Mouse (Mus musculus): ENCODE measurements around the gene Wdr64. TPM values are rescaled to one million over a fixed set of nuclear protein-coding genes. Genes with fewer than 3 reads are reported as not detected.

Gene Wdr64
- total RNA-seq, 2 experiments from 2014 or later, result not detected

DNA sequence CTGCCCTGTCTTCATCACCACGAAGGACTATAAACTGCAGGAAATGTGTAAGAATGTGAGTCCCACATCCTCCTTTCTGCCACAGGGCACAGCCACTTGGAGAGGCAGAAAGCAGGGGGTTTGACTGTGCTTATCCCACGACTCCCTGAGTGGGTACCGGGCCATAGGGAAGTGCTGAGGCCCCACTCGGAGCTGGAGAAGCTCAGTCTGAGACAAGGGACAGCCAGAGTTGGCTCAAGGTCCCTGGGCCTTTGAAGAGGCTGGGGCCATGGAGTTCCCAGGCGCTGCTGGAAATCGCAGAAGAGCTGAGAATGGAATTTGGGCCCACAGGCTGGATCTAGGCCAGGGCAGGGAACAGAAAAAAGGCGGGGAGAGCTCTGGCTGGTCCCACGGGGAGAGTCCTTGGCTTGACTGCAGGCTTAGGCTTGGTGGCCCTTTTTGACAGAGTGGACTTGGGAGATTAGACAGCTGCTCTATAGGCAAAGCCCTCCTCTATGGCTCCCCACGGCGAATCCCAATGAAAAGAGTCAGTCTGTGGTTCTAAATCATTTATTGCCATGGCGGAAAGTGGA lies 14.0 kb downstream of the Wdr64 start:
- intact Hi-C loops (cut with DNase I), result no loop called here
- DNase-seq, result peak; percentile 58 to 65

DNA sequence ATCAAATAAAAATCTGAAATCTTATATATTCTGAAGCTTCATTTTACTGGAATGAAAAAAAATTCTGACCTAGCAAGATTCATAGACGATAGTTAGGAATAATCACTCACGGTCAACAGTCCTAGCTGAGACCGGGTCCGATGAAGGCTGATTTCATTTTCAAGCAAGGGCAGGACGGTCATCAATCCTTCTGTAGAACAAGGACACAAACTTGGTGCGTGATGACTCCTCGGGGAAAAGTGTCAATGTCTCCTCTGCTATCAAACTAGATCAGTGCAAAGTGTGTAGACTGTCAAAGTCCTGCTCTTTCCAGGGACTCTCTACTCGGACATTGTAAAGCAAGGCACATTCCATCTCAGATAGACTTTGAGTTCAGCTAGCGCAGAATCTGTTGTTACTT lies 18.4 kb downstream of the Wdr64 start:
- no peak for DNase-seq
- intact Hi-C loops (cut with DNase I), result no loop called here

DNA sequence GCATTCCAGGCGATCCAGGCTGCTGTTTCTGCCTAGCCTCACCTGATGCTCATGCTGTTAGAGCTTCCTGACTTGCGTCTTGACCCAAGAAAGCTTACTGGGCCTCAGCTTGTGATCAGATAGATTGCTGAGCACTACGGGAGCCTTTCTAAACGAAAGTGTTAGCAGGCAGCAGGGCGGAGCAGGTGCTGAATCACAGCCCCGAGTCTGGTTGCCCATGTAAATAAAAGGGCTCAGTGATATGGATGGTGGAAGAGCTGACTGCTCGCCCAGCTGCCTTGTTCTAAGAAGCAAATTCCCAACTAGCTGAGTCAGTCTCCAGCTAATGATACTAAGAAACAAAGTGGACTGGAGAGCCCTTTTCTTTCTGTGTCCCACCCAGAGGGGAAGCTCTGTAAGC lies 27.4 kb downstream of the Wdr64 start:
- no peak for DNase-seq

DNA sequence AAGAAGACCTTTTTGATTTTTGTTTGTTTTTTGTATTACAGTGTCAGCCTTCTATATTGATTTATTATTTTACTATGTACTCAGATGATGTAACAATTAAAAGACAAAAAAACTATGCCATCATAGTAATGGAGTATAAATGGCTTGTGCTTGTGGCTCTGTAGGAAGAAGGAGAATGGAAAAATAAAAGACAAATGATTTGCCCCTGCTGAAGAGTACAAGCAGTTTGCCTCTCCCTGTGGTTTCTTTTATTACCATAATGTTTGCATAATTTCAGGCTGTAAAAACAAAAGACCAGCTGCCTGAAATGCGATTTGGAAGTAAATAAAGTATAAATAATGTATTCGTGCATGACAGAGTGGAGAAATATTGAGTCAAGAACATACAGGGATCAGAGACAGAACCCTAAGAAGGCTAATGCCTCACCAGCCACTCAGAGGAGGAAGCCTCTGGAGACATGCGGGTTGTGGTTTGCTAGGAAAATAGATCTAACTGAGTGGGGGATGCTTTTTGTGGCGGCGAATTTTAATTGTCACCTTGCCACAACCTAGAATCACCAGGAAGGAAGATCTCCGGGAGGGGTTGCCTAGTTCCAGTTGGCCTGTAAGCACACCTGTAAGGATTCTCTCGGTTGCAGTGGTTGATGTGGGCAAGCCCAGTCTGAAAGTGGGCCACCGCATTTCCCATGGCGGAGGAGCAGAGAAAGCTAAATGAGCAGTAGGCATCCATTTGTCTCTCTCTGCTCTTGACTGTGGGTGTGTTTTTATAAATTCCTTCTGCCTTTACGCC lies 56.4 kb downstream of the Wdr64 start:
- intact Hi-C loops (cut with DNase I), result no loop called here
- DNase-seq, result no peak

More for the DNA sequence above, 27.4 kb downstream of the Wdr64 start:
- intact Hi-C loops (cut with DNase I), result no loop called here

DNA sequence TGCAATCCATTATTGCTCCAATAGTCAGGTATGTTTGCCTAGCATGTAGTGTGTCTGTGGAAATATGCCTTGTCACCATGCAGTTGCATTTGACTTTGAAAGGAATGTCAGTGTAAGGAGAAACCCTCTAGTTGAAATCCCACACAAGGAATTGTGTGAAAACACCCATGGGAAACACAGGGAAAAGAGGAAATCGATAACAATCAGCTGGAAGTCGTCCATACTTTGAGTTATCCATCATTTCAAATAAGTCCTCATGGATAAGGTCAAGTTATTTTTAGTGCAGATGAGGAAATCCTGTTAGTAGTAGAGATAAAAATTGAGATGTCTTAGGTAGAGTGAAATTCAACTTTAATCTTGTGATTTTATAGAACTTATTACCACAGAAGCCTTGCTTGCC lies 96.3 kb downstream of the Wdr64 start:
- no peak for DNase-seq
- intact Hi-C loops (cut with DNase I), result no loop called here

DNA sequence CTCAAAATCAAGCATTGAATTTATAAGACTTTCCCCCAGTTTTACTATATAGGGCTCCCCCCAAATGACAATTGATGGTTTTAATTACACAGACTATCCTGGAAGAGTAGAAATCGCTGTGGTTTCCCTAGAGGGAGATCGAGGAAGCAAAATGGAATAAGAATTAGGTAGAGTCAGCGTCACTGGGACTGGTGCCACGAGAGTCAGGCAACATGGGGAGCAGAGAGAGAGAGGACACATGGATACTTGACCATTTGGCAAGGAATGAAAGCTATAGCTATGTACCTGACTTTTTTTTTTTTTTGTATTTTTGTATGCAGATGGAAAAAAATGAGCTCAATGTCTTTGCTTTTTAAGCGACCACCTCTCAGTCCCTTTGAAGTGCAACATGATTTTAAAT lies 110.0 kb downstream of the Wdr64 start:
- no peak for DNase-seq
- intact Hi-C loops (cut with DNase I), result no loop called here

DNA sequence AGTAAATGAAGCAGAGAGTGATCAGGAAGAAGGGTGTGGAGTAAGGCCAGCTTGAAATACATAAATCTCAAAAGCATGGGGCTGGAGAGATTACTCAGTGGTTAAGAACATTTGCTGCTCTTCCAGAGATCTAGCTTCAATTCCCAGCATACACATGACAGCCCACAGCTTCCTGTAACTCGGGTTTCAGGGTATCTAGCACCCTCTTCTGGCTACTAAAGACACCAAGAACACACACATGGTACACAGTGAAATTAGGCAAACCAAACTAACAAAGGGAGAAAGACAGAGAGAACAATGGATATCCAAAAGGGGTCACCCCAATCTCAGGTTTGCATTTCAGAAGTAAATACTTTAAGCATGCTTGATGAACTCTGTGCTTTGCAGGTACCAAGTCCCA lies 113.2 kb downstream of the Wdr64 start:
- intact Hi-C loops (cut with DNase I), result no loop called here
- no peak for DNase-seq

DNA sequence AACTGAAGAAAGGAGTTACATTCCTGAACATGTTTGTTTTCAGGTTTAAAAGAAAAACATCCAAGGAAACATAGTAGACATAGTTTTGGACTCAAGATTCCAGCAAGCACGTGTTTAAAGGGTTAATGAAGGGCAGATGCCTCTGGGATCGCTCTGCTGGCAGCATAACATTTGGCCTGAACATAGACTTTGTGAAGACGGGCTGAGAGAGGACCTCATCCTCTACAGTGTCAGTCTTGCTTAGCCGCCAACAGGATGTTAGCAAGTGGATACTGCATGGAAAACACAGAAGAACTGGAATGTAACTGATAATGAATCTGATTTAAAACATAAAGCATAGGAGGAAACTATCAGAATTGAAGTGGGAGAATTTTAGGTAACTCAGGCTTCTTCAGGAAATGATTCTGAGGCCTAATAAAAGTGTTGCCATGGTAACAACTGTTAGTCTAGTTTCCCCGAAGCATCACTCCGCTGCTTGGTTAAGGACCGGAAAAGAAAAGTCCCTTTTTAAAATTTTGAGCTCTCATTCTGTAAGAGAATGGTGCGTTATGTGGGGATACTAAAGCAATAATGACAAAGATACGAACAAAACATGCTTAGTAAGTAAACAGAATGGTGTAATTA lies 125.5 kb downstream of the Wdr64 start:
- intact Hi-C loops (cut with DNase I), result no loop called here
- DNase-seq, result no peak

DNA sequence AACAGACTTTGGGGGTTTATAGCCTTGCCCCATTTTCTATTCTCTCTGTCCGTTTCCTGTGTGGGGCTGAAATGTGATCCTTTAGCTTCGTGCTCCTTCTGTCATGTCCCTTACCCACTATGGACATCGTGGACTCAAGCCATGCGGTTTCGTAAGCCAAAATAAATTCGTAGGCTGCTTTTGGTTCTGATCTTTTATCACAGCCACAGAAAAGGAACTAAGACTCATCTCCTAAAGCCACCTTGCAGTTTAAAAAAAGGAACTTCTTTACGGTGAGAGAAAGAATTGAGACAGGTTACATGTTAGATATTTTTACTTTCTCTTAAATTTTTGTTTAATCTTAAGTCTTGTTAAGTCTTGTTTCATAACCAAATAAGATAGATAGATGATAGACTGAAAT lies 130.1 kb downstream of the Wdr64 start:
- no peak for DNase-seq
- intact Hi-C loops (cut with DNase I), result no loop called here

DNA sequence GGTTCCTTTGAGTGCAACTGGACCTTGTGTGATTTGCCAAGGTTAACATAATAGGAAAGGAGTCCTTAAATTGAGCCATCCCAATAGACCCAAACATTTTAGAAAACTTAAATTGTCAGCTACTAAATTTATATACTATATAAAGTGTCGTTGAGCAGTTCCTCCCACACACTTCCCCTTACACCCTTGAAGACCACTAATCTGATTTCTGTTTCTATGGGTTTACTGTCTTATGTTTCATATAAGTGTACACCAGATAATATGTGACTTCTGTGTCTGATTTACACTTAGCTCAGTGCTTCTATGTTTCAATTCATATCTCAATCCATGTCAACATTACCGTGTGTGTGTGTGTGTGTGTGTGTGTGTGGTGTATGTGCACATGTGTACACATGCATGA lies 130.8 kb downstream of the Wdr64 start:
- DNase-seq, result no peak
- intact Hi-C loops (cut with DNase I), result no loop called here

DNA sequence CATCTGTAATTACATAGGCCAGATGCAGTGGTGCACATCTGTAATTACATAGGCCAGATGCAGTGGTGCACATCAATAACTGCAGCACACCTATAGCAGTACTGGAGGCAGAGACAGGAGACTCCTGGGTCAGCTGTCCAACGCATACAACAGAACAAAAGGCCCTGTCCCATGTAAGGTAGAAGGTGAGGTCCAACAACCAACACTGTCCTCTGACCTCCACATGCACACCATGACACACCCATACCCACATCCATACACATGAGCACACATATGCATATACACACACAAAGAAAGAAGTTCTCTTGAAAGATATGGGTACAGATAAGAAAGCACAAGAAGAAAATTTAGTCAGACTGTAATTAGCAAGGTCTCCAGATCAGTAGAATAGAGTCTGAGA lies 157.1 kb downstream of the Wdr64 start:
- intact Hi-C loops (cut with DNase I), result no loop called here
- no peak for DNase-seq

Other genes with a start within 250 kb of the Wdr64 start
- gene Rgs7, start 206.1 kb upstream of the Wdr64 start, total RNA-seq (2021), result 1 to 10 TPM; 2.3 to 2.5 TPM
- gene Kmo, start 78.2 kb upstream of the Wdr64 start, total RNA-seq (2021), result under 1 TPM; 0.26 to 0.34 TPM
- 100 to 1,000 TPM; 594 to 598 TPM for gene Fh1, start 73.0 kb upstream of the Wdr64 start, total RNA-seq (2021)
- gene Opn3, start 5.8 kb upstream of the Wdr64 start, total RNA-seq (2021), result 1 to 10 TPM; 7.3 to 8.9 TPM
- gene Chml, start 5.7 kb upstream of the Wdr64 start, total RNA-seq (2021), result 10 to 100 TPM; 12.1 to 13.3 TPM
- gene Exo1, start 182.0 kb downstream of the Wdr64 start, total RNA-seq (2021), result 1 to 10 TPM; 1.1 to 2.2 TPM
- gene Gm38100, start 221.7 kb downstream of the Wdr64 start, total RNA-seq (2021), result not detected

Data from heart, postnatal 14 days (tissue).